Mouse (Mus musculus) lung, adult 2 months (tissue): ENCODE data around the gene Derl3.

Experiments
- CTCF ChIP-seq: fragments of 200-500 bp; IDR thresholded peaks from 2 replicates; pipeline ENCODE4 v1.5.1; 2011; ENCODE audit warnings: mild to moderate bottlenecking, low read length, control low read depth; ENCODE audit not compliant: insufficient read depth
- POLR2A ChIP-seq: fragments of 200-500 bp; IDR thresholded peaks from 2 replicates; pipeline ENCODE4 v1.6.1; 2011; ENCODE audit warnings: low read depth, mild to moderate bottlenecking, control low read depth, low read length, borderline replicate concordance; ENCODE audit errors: extremely low read depth

DNA sequence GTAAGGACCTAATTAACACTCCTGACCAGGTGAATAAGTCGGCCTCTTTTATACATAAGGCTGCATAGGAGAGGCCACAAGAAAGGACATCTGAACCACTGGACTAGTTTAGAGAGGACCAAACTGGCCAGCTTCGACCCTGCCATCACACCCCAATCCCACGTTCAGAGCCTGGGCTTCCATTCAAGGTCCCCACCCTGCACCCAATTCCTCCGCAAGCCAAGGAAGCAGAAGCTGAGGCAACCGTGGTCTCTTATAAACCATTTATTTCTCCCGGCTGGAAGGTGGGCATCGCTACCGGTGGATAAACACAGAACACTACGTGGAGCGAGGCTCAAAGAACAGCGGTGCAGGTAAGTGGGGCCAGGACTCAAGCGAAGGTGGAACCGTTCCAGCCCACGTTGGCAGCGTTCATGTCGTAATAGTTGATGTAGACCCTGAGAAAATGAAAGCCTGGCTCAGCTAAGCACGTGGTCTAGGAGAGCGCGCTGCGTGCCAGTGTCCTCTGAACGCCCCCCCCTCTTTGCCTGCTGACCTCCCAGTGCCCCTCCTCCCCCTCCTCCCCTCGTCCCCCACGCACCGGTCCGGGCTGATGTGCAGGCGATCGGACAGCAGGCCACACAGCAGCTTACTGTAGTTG, 34.0 kb upstream of the Derl3 start:
- TF ChIP-seq CTCF (no peak), POLR2A (no peak)
